Mouse (Mus musculus) left cerebral cortex, adult 8-10 months (tissue): ENCODE data around the gene Lrrc8b. TPM values are rescaled to one million over a fixed set of nuclear protein-coding genes. Genes with fewer than 3 reads are reported as not detected.

Source experiments
- DNase-seq, 2 experiments: peaks; one replicate each; pipeline ENCODE4 v3.0.0; 2022; ENCODE audit warnings: low spot score in 2 of 2
- total RNA-seq, 4 experiments: library from RNA; stranded (reverse); gene quantifications; 2 replicates each; pipeline ENCODE4 v1.2.4; 2022

Gene Lrrc8b
- total RNA-seq = 10 to 100 TPM; 76.3 to 92.5 (median 83.1) TPM

DNA sequence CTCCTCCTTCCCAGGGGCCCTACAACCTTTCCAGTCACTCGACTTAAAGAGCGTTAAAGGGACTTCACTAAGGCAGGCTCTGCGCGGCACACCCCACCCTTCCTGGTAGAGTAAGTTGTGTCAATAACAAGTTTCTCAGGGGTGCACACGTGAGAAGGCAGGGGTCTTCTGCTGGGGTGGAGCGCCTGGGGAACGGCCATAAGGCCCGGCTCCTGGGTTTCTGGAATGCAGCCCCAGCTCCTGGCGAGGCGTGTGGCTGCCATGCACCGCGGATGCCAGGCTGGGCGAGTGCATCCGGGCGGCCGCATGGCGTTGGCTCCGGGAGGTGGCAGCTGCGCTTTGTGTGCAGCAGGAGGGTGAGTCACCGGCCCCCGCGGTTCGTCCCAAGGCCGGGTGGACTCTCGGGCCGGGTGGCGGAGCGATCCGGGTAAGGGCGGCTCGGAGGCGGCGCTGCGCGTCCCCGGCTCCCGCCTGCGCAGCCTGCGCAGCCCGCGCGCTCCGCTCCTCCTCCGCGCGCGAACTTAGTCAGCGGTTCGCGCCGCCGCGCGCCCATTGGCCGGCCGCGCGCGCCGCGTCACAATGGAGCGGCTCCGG, at the start of gene Lrrc8b:
Gene Lrrc8b (plus strand): TSS at position 578 of the 594 bp plus-strand sequence.
- peak; percentile 59 to 86 for DNase-seq

DNA sequence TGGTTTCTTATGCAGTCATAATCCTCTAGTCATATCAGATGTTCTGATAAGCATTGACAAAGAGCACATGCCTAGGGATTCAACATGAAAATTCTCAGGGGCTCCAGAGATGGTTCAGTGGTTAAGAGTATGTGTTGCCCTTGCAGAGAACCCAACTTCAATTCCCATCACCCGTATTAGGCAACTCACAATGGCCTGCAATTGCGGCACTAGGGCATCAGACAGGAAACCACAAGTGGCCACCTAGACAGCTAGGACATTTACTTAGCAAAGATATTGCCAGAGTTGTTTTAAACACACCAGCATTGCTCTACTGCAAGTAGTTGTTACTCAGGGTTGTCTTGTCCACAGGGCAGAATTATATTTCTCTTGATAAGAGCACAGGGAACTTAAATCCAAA, 34.1 kb upstream of the Lrrc8b start:
- no peak for DNase-seq

DNA sequence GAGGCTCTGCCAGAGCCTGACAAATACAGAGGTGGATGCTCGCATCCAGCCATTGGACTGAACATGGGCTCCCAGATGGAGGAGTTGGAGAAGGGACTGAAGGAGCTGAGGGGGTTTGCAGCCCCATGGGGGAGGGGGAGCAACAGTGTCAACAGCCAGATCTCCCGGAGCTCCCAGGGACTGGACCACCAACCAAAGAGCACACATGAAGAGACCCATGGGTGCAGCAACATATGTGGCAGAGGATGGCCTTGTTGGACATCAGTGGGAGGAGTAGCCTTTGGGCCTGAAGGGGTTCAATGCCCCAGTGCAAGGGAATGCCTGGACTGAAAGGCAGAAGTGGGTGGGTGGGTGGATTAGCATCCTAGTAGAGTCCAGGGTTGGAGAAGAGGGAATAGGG, 25.2 kb upstream of the Lrrc8b start:
- no peak for DNase-seq

DNA sequence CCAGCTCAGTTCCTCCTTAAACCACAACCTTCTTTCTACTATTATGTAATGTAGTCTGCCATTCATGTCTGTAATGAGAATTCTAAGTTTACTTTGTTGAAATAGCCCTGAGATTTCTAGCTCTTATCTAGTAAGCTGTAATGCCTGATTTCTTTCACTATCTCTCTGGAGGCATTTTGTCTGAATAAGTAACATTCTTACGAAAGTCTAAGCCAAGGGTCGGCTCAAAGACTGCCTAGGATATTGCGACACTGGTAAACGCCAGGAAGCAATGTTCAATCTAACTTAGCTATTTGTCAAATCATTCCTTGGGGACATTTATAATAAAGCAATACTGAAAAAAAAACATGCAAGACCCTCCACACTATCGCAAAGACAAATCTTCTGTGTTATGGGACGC, 21.8 kb upstream of the Lrrc8b start:
- DNase-seq = no peak

DNA sequence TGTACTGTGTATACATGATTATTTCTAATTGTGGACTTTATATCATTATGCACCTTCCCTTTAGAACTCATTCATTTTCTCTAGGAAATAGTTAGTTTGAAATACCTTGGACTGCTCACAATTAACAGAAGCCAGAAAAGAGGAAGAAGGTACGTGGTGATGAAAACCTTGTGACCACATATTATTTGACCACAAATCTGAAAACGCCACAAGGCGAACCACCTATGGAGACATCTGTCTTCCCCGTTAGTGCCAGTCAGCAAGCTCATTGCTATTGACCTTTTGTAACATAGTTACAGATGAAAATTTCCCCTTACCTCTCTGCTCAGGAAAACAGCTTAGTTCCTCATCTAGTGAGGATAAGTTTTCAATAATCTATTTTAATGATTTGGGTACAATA, 20.4 kb upstream of the Lrrc8b start:
- no peak for DNase-seq

DNA sequence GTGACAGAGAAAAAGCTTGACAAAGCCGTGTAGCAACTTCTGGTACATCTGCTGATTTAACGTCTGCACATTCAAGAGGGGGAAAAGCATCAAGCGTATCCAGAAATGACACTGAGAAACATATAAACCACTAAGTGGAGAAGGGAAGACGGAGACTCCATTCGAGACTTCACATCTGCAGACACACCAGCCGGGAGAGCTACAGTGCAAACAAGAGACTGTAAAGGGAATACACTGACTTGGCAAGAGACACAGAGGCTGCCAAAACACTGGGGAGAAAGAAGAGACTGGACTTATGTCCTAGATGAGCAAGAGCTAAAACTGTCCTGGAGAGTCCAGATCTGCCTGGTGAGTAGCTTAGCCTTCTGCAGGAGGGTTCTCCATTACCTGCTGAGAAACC, 16.6 kb upstream of the Lrrc8b start:
- DNase-seq = no peak

DNA sequence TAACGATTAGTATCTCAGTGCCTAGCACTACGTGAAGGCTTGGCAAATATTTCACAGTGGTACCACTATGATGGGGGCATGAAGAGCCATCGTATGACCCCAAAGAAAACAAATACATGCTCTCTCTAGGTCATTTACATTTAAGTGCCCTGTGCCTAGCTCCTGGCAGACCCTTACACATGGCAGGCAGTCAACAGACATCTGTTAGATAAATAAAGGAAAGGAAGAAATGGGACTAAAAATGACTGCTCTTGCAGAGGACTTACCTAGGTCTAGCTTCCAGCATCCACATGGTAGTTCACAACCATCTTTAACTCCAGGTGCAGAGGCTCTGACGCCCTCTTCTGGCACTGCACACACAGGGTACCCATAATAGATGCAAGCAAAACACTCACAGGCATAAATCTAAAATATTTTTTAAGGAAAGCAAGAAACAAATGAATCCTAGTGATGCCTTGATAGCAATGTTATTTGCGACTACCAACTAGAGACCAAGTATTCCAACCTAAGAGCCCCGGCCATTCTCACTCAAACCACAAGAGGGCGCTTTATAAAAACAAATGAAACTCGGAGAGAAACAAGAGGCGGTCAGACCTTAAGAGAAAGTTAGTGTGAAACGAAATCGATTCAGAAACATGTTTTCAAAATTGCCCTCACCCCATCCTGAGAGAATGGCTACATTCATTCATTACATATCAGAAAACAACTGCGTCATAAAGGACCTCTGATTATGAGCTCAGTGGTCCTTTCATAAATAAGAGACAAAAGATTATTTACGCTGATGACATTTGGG, 15.7 kb upstream of the Lrrc8b start:
- DNase-seq = peak; percentile 62 to 75

DNA sequence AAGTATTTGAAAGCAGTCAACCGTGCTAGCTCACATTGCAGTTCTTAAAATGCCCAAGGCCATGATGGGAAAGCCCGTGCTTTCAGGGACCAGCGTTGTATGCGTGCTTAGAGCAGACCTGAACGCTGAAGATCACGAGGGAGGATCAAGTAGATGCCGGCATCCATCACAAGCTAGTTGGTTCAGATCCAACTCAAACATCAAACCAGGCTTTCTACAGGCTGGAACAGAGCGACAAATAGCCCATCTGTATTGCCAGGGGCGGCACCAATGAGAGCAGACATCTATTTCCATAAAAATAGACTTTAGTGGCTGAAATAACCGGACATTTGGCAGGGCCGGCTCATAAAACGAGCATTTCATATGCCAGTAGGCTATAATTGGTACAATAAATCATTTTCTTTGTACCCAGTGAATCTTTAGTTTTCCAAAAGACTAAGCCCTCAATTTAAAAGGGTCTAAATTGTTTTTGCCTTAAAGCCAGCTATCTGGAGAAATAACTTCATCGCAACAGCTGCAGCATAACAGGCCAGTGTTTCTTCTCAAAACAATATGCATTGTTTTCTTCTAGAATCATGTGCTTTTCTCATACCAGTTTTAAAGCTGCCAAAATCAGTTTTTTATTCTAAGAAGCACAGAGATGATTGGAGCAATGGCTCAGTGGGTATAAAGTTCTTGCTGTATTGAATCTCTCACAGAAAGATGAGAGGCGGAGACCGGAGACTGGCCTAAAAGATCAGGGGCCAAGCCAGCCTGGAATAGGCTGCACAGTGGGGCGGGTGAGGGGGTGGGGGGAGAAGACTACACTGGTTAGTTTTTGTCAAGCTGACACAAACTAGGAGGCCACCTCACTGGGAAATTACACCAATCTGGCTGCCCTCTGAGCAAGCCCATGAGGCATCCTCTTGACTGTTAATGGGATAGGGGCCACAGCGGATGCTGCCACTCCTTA, 14.9 kb upstream of the Lrrc8b start:
- DNase-seq = peak in 1 of 2 experiments; percentile 56

DNA sequence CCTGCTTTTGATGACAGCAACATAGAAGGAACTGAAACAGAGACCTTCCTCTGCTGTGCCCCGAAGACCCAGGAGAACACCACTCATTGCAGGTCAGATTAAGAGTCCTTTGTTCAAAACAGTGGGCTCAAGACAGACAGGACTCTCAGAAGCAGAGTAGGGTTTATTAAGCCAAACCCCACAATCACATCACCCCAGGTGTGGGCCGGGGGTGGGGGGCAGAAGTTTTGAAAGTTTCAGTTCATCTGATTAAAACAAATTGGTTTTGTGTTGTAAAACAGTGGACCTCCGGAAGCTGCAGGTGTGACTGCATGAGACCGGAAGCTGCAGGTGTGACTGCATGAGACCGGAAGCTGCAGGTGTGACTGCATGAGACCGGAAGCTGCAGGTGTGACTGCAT, 14.0 kb upstream of the Lrrc8b start:
- no peak for DNase-seq

DNA sequence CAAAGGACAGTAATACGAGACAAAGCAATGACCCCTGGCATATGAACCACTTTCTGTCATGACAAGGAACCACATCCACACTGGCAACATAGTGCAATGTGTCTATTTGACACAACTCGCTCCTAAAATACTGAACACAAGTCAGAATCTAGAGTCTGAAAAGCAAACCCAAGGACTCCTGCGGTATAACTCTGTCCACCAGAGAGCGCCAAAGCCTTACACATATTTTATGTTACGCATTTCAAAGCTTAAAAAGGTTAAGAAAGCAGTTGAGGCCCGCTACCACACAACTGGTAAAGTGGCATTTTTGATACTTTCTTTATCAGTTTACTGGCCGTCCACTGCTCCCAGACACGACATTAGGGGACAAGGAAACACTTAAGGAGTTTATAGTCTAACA, 10.6 kb upstream of the Lrrc8b start:
- peak in 1 of 2 experiments; percentile 92 for DNase-seq

DNA sequence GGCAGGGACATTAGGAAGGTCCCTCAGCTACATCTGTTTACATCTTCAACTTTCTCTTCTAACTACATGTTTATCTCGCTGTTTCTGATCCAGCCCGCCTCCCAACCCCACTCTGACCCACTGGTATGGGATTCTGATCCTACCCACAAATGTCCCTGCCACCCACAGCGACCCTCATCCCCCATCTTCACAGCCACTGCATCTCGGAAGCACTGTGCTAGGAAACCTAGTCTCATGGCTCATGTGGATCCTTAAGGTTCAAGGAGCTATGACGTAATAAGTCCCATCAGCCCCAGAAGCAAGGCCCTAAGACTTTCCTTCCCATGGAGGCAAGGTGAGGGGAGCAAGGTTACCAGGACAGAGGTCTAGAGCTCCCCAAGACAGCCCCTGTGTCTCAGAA, 7.9 kb upstream of the Lrrc8b start:
- DNase-seq = no peak

DNA sequence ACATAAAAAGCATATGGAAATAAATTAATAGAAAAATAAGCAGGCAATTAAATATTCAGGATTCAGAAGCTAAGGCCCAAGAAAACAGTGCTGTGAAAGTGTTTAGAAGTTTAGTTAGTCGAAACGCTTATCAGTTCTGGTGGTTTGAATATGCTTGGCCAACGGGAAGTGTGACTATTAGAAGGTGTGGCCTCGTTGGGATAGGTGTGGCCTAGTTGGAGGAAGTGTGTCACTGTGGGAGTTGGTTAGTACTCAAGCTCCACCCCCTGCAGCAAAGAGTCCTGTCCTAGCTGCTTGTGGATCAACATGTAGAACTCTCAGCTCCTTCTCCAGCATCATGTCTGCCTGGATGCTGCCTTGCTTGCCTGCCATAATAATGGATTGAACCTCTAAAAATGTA, 6.5 kb upstream of the Lrrc8b start:
- DNase-seq = no peak

DNA sequence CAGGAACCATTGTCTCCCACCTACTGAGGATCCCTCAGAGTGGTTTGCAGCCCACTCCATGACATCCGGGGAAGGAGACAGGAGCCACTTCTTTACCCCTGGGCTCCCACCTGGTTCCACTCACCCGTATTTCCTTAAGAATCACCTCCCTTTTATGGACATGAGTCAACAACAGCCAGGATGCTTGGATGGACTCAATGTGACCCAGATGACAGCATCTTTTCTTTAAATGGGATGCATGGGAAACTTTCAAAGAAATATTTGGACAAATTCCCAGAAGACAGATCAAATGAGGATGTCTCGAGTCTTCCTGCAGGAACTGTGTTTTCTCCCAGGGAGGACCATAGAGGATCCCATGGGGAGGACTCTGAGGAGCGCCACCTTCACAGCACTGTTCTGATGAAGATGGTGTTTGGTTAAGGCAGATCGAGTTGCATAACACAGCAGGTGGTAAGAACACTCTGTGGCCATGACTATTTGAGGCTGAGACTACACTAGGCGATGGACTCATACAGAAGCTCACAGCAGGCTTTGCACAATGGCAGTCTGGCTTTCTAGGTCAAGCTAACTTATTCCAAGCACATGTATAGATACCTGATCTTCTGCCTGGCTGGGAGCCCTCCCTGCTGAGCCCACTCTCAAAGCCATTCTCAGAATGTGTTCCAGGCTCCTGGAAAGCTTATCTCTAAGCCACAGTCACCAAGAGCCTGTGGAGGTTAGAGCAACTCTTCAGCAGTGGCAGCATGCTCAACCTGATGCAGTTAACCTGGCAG, 4.9 kb upstream of the Lrrc8b start:
- DNase-seq = no peak

DNA sequence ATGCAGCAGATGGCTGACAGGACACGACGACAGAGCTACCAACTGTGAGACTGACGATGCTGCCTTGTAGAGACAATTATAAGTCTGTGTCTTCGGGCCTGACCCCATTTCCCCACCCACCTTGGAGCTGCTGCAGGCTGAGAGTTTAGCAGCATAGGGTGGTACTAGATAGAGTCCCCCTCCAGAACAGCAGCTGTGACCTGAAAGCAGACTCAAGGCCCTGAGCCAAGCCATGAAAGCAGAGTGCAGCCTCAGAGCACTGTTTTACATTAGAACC, 4.3 kb upstream of the Lrrc8b start:
- no peak for DNase-seq

DNA sequence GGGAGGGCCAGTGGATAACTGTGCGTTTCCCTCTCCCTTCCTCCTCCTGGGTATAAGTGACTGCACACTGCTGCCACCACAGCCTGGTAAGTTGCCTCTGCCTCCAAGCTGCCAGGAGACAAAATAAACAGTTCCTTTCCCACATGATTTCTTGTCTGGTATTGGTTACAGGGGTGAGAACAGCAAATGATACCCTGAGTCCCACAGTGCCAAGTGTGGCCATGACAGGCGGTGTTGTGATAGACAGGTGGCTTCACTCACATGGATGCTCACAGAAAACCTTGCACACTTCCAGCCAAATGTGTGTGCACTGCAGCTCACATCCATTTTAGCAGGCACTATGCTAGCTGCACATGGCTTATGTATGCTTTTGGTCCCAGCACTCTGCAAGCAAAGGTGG, 3.8 kb upstream of the Lrrc8b start:
- no peak for DNase-seq

DNA sequence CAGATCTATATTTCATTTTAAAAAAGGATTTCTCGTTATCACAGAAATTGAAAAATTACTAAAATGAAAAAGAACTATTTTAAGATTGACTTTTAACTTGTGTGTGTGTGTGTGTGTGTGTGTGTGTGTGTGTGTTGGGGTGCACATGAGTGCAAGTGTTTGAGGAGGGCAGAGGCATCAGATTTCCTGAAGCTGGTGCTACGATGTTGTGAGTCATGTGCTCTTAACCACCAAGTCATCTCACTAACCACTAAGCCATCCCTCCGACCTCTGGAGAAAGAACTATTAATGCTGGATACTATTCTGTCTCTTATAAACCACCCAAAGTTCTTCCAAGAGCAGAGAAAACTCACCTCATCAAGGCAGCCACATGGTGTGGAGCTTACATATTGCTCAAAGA, 2.9 kb upstream of the Lrrc8b start:
- DNase-seq = no peak

DNA sequence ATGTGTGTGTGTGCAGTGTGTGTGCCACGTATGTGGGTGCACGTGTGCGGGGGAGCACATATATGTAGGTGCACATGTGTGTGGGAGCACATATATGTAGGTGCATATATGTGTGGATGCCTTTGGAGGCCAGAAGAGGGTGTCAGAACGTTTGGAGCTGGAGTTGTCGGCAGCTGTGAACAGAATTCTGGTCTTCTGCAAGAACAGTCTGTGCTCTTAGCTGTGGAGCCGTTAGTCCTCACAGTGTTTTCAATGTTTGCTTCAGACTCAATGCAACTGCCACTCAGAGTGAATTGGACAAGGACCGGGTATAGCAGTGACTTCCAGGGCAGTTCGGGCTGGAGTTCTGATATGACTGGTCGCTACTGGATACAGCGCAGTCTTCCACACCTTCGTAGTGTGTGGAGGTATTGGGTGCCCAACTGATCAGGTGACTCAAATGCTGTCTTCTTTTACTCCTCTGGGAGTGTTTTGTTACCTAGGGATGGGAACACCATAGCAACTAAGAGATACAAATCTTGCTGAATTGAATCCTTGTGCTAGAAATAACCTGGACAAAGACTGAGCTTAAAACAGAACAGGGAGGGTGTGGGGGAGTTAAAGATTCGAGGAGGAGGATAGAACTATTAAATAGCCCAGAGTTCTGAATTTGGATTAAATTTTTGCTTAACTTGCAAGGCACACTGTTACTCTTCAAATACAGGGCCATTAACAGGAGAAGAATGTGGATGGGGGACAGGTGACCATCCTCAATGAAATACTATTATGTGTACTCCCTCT, 1.0 kb upstream of the Lrrc8b start:
- no peak for DNase-seq

DNA sequence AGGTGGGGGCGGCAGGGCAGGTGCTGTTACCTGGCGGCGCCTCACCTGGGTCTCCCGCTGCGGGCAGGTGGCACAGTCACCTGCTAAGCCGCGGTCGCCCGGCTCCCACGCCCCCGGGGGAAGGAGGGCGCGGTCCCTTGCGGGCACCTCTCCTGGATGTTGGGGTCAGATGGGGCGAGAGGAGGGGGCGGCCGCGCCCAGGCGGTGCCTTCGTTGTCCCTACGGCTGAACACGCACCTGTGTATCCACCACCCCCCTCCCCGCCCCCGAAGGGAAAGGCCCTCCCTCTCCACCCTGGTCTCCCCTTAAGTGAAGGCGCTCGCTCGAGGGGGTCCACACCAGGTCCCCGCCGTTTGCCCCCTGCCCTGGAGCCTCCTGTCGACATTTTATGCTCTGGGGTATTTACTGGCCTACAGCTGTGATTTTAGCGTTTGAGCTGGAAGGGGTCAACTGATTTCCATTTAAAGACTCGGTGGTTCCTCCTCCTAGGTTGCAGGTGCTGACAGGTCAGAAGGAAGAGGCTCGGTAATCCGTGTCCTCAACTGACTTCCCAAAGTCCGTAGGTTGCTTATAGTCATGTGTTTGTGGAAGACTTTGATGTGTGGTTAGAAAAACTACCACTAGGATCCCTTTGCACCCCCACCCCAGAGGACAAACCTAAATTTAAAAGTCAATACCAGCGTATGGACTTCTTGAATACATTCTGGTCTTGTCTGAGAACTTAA, 538 bp downstream of the Lrrc8b start:
- DNase-seq = peak in 1 of 2 experiments; percentile 47

DNA sequence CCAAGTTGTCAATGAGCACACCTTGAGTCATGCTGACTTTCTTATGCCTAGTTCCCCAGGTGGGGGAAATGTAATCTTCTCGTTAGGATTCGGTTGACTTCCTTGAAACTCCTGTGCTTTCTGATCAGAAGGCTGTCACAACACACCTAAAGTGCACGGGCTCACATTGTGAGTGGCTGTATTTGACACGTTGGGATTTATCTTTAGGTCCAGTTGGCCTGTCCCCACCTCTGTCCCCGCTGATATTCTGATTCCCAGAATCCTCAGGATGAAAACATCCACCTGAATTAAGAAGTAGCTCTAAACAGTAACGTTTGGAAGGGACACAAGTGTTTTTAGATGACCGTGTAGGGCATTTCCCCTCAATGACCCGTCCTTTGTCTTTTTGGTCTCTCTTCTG, 1.6 kb downstream of the Lrrc8b start:
- no peak for DNase-seq

DNA sequence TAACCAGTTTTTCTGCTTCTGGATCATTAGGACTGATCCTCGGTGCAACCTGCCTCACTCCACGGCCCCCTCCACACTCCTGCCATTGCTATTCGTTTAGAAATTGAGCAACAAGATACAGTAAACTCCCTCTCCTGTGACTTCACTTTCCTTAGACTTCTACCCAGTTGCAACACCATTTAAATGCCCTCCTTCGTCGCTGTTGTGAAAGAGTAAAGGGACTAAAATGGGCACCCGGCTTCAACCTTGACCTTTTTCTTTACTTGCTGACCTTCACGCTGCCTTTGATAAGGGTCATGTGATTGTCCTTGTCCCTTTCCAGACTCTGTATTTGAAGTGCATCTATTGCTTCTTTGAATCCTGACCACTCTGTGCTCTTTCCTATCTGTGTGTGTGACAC, 2.8 kb downstream of the Lrrc8b start:
- no peak for DNase-seq
